Mouse (Mus musculus): ENCODE data around the gene Stat5b. TPM values are rescaled to one million over a fixed set of nuclear protein-coding genes. Genes with fewer than 3 reads are reported as not detected.

Gene Stat5b
- polyA plus RNA-seq, 1 experiment from 2014 or later: 26.8 TPM

GRCm38 (mm10) chr11:100818359-100819012 lies 32.0 kb downstream of the Stat5b start:
- no peaks in the 10 kb centered on the region for H3K36me3 ChIP-seq

GRCm38 (mm10) chr11:100817311-100817710 lies 33.2 kb downstream of the Stat5b start:
- Histone ChIP-seq H3K27ac (no peak overlapping the region), H3K27me3 (replicated peaks) (no peaks in the 10 kb centered on the region), H3K4me3 (replicated peaks) (no peak overlapping the region), H3K9ac (no peak overlapping the region), H3K36me3 (no peaks in the 10 kb centered on the region), H3K4me1 (replicated peaks) (peaks cover 16% of the 10 kb centered on the region; the same call in 1 of the 2 replicates), H3K9me3 (no peaks in the 10 kb centered on the region), H3K4me2 (replicated peaks) (no peak overlapping the region)
- no peak for ATAC-seq
- 41% methylated on average over 9 of the region's 9 CpGs for WGBS

More at GRCm38 (mm10) chr11:100818359-100819012, 32.0 kb downstream of the Stat5b start:
- Histone ChIP-seq H3K27ac (no peak overlapping the region), H3K27me3 (replicated peaks) (no peaks in the 10 kb centered on the region), H3K9me3 (no peaks in the 10 kb centered on the region), H3K4me1 (replicated peaks) (peaks cover 16% of the 10 kb centered on the region; the same call in 1 of the 2 replicates), H3K4me3 (replicated peaks) (no peak overlapping the region), H3K4me2 (replicated peaks) (no peak overlapping the region), H3K9ac (no peak overlapping the region)
- ATAC-seq: no peak
- 86% methylated on average over 15 of the region's 15 CpGs for WGBS

- Histone ChIP-seq H3K27ac (no peak overlapping the region), H3K4me2 (replicated peaks) (no peak overlapping the region), H3K36me3 (no peaks in the 10 kb centered on the region), H3K4me1 (replicated peaks) (peaks cover 16% of the 10 kb centered on the region; the same call in 1 of the 2 replicates), H3K9me3 (no peaks in the 10 kb centered on the region), H3K27me3 (replicated peaks) (no peaks in the 10 kb centered on the region), H3K9ac (no peak overlapping the region), H3K4me3 (replicated peaks) (no peak overlapping the region)
- ATAC-seq: no peak
- WGBS: 51% methylated on average over 4 of the region's 4 CpGs
Measured at GRCm38 (mm10) chr11:100816801-100817200, 33.7 kb downstream of the Stat5b start.

- Histone ChIP-seq H3K9me3 (no peaks in the 10 kb centered on the region), H3K4me3 (replicated peaks) (no peak overlapping the region), H3K27me3 (replicated peaks) (no peaks in the 10 kb centered on the region), H3K4me2 (replicated peaks) (no peak overlapping the region), H3K4me1 (replicated peaks) (peaks cover 16% of the 10 kb centered on the region; the same call in 1 of the 2 replicates), H3K27ac (no peak overlapping the region), H3K9ac (no peak overlapping the region), H3K36me3 (peaks cover 2% of the 10 kb centered on the region; the same call in 1 of the 2 replicates)
- 47% methylated on average over 3 of the region's 3 CpGs for WGBS
- no peak for ATAC-seq
Measured at GRCm38 (mm10) chr11:100816342-100816741, 34.2 kb downstream of the Stat5b start.

- Histone ChIP-seq H3K4me1 (replicated peaks) (peaks cover 16% of the 10 kb centered on the region; the same call in 1 of the 2 replicates), H3K27ac (no peak overlapping the region), H3K9me3 (no peaks in the 10 kb centered on the region), H3K27me3 (replicated peaks) (no peaks in the 10 kb centered on the region), H3K36me3 (peaks cover 6% of the 10 kb centered on the region; the same call in 1 of the 2 replicates), H3K4me3 (replicated peaks) (no peak overlapping the region), H3K4me2 (replicated peaks) (peak overlapping the region; percentile 39), H3K9ac (no peak overlapping the region)
- 32% methylated on average over 13 of the region's 13 CpGs for WGBS
- peak; percentile 86 for ATAC-seq
Measured at GRCm38 (mm10) chr11:100814498-100814897, 36.0 kb downstream of the Stat5b start.

GRCm38 (mm10) chr11:100811132-100811531 lies 39.4 kb downstream of the Stat5b start:
- H3K27me3 ChIP-seq (replicated peaks): no peaks in the 10 kb centered on the region
- peaks cover 6% of the 10 kb centered on the region; the same call in 1 of the 2 replicates for H3K36me3 ChIP-seq
- H3K4me1 ChIP-seq (replicated peaks): peaks cover 9% of the 10 kb centered on the region; the same call in 1 of the 2 replicates
- no peak overlapping the region for H3K27ac ChIP-seq
- H3K9me3 ChIP-seq: no peaks in the 10 kb centered on the region
- 85% methylated on average over 2 of the region's 2 CpGs for WGBS
- no peak overlapping the region for H3K4me2 ChIP-seq (replicated peaks)
- no peak for ATAC-seq
- no peak overlapping the region for H3K9ac ChIP-seq
- H3K4me3 ChIP-seq (replicated peaks): no peak overlapping the region

- H3K27me3 ChIP-seq (replicated peaks): no peaks in the 10 kb centered on the region
- ATAC-seq: no peak
- no peaks in the 10 kb centered on the region for H3K9me3 ChIP-seq
- no peak overlapping the region for H3K4me3 ChIP-seq (replicated peaks)
- H3K9ac ChIP-seq: no peak overlapping the region
- no peak overlapping the region for H3K27ac ChIP-seq
- no peak overlapping the region for H3K4me2 ChIP-seq (replicated peaks)
- H3K4me1 ChIP-seq (replicated peaks): peaks cover 5% of the 10 kb centered on the region; the same call in 1 of the 2 replicates
- WGBS: 82% methylated on average over 9 of the region's 9 CpGs
- peaks cover 7% of the 10 kb centered on the region; the same call in 1 of the 2 replicates for H3K36me3 ChIP-seq
Measured at GRCm38 (mm10) chr11:100810516-100810915, 40.0 kb downstream of the Stat5b start.

- Histone ChIP-seq H3K4me2 (replicated peaks) (no peak overlapping the region), H3K27me3 (replicated peaks) (no peaks in the 10 kb centered on the region), H3K9me3 (no peaks in the 10 kb centered on the region), H3K9ac (no peak overlapping the region), H3K27ac (no peak overlapping the region), H3K4me3 (replicated peaks) (no peak overlapping the region), H3K36me3 (peaks cover 17% of the 10 kb centered on the region), H3K4me1 (replicated peaks) (no peaks in the 10 kb centered on the region)
- 73% methylated on average over 20 of the region's 20 CpGs for WGBS
- ATAC-seq: no peak
Measured at GRCm38 (mm10) chr11:100806380-100807305, 43.9 kb downstream of the Stat5b start.

GRCm38 (mm10) chr11:100805535-100805934 lies 45.0 kb downstream of the Stat5b start:
- Histone ChIP-seq H3K9me3 (no peaks in the 10 kb centered on the region), H3K27ac (no peak overlapping the region), H3K4me2 (replicated peaks) (no peak overlapping the region), H3K27me3 (replicated peaks) (no peaks in the 10 kb centered on the region), H3K9ac (no peak overlapping the region), H3K4me1 (replicated peaks) (no peaks in the 10 kb centered on the region), H3K4me3 (replicated peaks) (no peak overlapping the region), H3K36me3 (peaks cover 15% of the 10 kb centered on the region)
- 70% methylated on average over 7 of the region's 7 CpGs for WGBS
- ATAC-seq: no peak

- no peak overlapping the region for H3K4me2 ChIP-seq (replicated peaks)
- no peak overlapping the region for H3K9ac ChIP-seq
- H3K4me1 ChIP-seq (replicated peaks): no peaks in the 10 kb centered on the region
- 91% methylated on average over 10 of the region's 10 CpGs for WGBS
- no peak for ATAC-seq
- H3K27me3 ChIP-seq (replicated peaks): no peaks in the 10 kb centered on the region
- peaks cover 15% of the 10 kb centered on the region for H3K36me3 ChIP-seq
- no peak overlapping the region for H3K4me3 ChIP-seq (replicated peaks)
- no peaks in the 10 kb centered on the region for H3K9me3 ChIP-seq
- no peak overlapping the region for H3K27ac ChIP-seq
Measured at GRCm38 (mm10) chr11:100804409-100804808, 46.1 kb downstream of the Stat5b start.

- Histone ChIP-seq H3K36me3 (peaks cover 14% of the 10 kb centered on the region), H3K27ac (no peak overlapping the region), H3K4me2 (replicated peaks) (no peak overlapping the region), H3K4me3 (replicated peaks) (no peak overlapping the region), H3K9me3 (no peaks in the 10 kb centered on the region), H3K4me1 (replicated peaks) (no peaks in the 10 kb centered on the region), H3K9ac (no peak overlapping the region), H3K27me3 (replicated peaks) (no peaks in the 10 kb centered on the region)
- WGBS: 66% methylated on average over 5 of the region's 5 CpGs
- no peak for ATAC-seq
Measured at GRCm38 (mm10) chr11:100799426-100799825, 51.1 kb downstream of the Stat5b start.

- Histone ChIP-seq H3K4me3 (replicated peaks) (no peak overlapping the region), H3K9ac (no peak overlapping the region), H3K27me3 (replicated peaks) (no peaks in the 10 kb centered on the region), H3K36me3 (peaks cover 11% of the 10 kb centered on the region), H3K27ac (no peak overlapping the region), H3K4me1 (replicated peaks) (no peaks in the 10 kb centered on the region), H3K9me3 (no peaks in the 10 kb centered on the region), H3K4me2 (replicated peaks) (no peak overlapping the region)
- 72% methylated on average over 8 of the region's 8 CpGs for WGBS
- ATAC-seq: no peak
Measured at GRCm38 (mm10) chr11:100796585-100796984, 53.9 kb downstream of the Stat5b start.

All from intestine, embryonic 15.5 days (tissue).